Mouse (Mus musculus) C2C12 (cell line): ENCODE results near the gene Etnk1. TPM values are rescaled to one million over a fixed set of nuclear protein-coding genes. Genes with fewer than 3 reads are reported as not detected.
"Not testable (repeated sequence)": the region's sequence is repeated elsewhere in the genome, so short reads cannot be mapped to it uniquely, and the experiment has no call there.

ENCODE experiments used
- H3K27me3 ChIP-seq: one replicate; pipeline ENCODE4 v1.6.1; 2011; ENCODE audit not compliant: control insufficient read depth, insufficient read depth, insufficient read length
- H3K36me3 ChIP-seq: one replicate; pipeline ENCODE4 v1.6.1; 2011; ENCODE audit not compliant: control insufficient read depth, insufficient read depth
- H3K4me3 ChIP-seq: one replicate; pipeline ENCODE4 v1.5.1; 2011; ENCODE audit warnings: mild to moderate bottlenecking, control low read depth; ENCODE audit not compliant: poor library complexity, insufficient read depth, severe bottlenecking
- H3K79me2 ChIP-seq: one replicate; pipeline ENCODE4 v1.6.1; 2011; ENCODE audit not compliant: control insufficient read depth, insufficient read depth
- H3K79me3 ChIP-seq: one replicate; pipeline ENCODE4 v1.6.1; 2011; ENCODE audit warnings: low read depth, control low read depth
- H3ac ChIP-seq: one replicate; pipeline ENCODE3; 2011; ENCODE audit warnings: low read depth; ENCODE audit not compliant: control insufficient read depth, insufficient read length
- CEBPB ChIP-seq: IDR thresholded peaks from one replicate; pipeline ENCODE4 v1.6.1; 2011; ENCODE audit warnings: low read depth, mild to moderate bottlenecking, control low read depth, moderate library complexity
- CTCF ChIP-seq: IDR thresholded peaks from one replicate; pipeline ENCODE4 v1.5.1; 2011; ENCODE audit not compliant: control insufficient read depth, insufficient read depth, insufficient read length
- FOSL1 ChIP-seq: IDR thresholded peaks from one replicate; pipeline ENCODE4 v1.8.0; 2011; ENCODE audit warnings: mild to moderate bottlenecking, low read length; ENCODE audit not compliant: poor library complexity, insufficient read depth, severe bottlenecking
- MAX ChIP-seq: IDR thresholded peaks from one replicate; pipeline ENCODE4 v1.6.1; 2011; ENCODE audit warnings: mild to moderate bottlenecking, control low read depth
- MYOD1 ChIP-seq: IDR thresholded peaks from one replicate; pipeline ENCODE4 v1.6.1; 2011; ENCODE audit warnings: low read depth; ENCODE audit not compliant: control insufficient read depth, insufficient read length
- MYOG ChIP-seq: IDR thresholded peaks from one replicate; pipeline ENCODE4 v1.6.1; 2011; ENCODE audit not compliant: control insufficient read depth, insufficient read length; ENCODE audit errors: extremely low read depth
- USF1 ChIP-seq: IDR thresholded peaks from one replicate; pipeline ENCODE4 v1.6.1; 2011; ENCODE audit warnings: low read depth, mild to moderate bottlenecking, control low read depth, moderate library complexity
- polyA plus RNA-seq: library from polyadenylated mRNA; unstranded; fragments of >200 nt; fragmentation: generic; extraction: Trizol; gene quantifications from one replicate; pipeline ENCODE4 v1.2.1, GENCODE M21; 2012; ENCODE audit warnings: missing spikeins

Etnk1 gene
- polyA plus RNA-seq, 1 experiment = 9.3 TPM

DNA sequence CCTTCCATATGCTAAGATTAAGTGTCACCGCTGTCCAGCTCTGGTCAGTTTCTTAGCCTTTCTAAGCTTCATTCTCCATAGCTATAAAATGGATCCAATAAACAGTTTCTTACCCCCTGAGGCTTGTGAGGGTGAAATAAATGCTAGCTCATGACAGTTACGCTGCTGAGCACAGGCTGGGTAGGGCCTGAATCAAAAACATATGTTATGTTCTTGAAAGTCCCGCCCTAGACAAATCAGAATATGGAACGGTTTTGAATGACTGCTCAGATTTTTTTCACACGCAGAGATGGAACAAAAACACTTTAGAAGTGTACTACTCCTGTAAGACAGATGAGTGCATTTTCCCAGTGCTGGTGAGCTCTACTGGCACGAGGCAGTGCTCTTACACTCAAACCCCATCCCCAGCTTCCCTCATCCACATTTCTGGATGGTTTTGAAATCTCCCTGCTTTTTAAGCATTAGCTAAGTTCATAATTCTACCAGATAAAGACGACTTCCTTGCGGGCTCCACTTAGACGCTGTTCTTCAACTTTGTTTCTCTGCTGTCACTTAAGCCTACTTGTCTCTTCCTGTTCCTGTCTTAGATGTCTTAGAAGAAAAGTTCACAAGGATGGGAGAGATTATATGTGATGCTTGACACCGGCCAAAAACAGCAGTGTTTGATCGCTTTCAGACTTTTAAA is 4.9 kb downstream of the Etnk1 start:
- no peaks in the 10 kb centered on the region for H3K27me3 ChIP-seq
- H3K4me3 ChIP-seq = no peak overlapping the region
- peaks cover 64% of the 10 kb centered on the region for H3K79me3 ChIP-seq
- no peak overlapping the region for H3ac ChIP-seq
- peaks cover 29% of the 10 kb centered on the region for H3K36me3 ChIP-seq
- peaks cover 97% of the 10 kb centered on the region for H3K79me2 ChIP-seq
- TF ChIP-seq MYOD1 (no peak), USF1 (no peak), FOSL1 (no peak), CTCF (no peak), CEBPB (no peak), MAX (no peak), MYOG (no peak)

DNA sequence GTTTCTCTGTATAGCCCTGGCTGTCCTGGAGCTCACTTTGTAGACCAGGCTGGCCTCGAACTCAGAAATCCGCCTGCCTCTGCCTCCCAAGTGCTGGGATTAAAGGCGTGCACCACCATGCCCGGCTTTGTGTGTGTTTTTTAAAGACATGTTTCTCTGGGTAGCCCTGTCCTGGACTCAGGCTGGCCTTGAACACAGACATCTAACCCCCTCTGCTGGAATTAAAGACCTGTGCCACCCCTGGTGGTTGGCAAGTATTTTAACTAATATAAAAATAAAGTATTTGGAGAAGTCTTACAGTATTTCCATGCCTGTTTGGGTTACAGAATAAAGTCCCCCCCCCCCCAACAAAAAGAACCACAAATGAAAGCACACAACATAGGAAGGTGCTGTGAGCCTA is 5.7 kb downstream of the Etnk1 start:
- Histone ChIP-seq H3K79me3 (peaks cover 69% of the 10 kb centered on the region), H3K79me2 (peaks cover 99% of the 10 kb centered on the region), H3K36me3 (peaks cover 29% of the 10 kb centered on the region)
- not testable (repeated sequence) for H3K4me3 ChIP-seq, H3K27me3 ChIP-seq, H3ac ChIP-seq

DNA sequence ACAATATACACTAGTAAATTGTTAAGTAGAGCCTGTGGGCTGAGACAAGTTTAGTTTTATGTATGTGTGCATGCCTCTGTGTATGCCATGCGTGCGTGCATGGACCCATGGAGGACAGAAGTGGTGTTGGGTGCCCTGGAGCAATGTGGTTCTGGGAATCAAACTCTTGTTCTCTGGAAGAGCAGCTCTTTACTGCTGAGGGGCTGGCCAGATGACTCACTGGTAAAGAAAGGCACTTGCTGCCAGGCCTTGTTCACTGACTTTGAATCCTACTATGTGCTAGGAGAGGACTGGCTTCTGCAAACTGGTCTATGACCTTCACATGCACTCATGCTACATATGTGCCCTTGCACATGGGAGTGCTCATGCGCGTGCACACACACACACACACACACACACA is 7.2 kb downstream of the Etnk1 start:
- H3K4me3 ChIP-seq = no peak overlapping the region
- H3ac ChIP-seq = no peak overlapping the region
- no peaks in the 10 kb centered on the region for H3K27me3 ChIP-seq
- H3K79me3 ChIP-seq = peaks cover 56% of the 10 kb centered on the region
- peaks cover 97% of the 10 kb centered on the region for H3K79me2 ChIP-seq
- H3K36me3 ChIP-seq = peaks cover 27% of the 10 kb centered on the region
- no peak for TF ChIP-seq MAX
- no peak for TF ChIP-seq USF1
- TF ChIP-seq FOSL1 = no peak
- TF ChIP-seq CEBPB = no peak
- TF ChIP-seq MYOG = no peak
- TF ChIP-seq CTCF = no peak
- no peak for TF ChIP-seq MYOD1

DNA sequence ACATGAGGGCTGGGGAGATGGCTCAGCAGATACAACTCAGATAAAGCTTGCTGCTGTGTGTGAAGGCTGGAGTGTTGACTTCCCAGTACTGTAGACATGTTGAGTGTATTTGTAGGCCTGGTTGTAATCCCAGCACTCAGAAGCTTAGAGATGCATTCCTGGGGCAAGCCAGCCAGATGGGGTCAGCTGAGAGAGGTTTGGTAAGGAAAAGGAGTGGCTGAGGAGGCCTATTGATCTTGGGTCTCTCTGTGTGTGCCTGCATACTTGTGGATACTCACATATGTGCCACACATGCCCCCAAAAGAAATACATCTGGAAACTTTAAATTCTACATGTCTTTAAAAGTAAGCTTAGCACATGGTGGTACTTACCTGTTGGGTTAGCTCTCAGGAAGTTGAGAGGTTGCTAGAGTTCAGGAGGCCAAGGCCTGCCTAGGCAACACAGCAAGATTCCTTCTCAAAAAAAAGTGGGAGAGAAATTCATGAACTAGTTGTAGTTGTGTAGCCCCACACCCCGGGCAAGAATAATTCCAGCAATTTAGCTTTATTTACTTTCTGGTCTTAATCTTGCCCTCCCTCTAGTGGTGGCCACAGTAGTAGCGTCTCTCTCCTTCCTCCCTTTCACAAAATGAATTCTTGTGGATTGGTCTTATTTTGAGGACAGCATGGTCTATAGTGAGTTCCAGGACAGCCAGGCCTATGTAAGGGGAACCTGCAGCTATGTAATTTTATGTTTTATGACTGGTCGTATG is 8.1 kb downstream of the Etnk1 start:
- H3K27me3 ChIP-seq = no peaks in the 10 kb centered on the region
- no peak overlapping the region for H3ac ChIP-seq
- peaks cover 97% of the 10 kb centered on the region for H3K79me2 ChIP-seq
- no peak overlapping the region for H3K4me3 ChIP-seq
- TF ChIP-seq MYOD1 = no peak
- TF ChIP-seq MYOG = no peak
- TF ChIP-seq MAX = no peak
- TF ChIP-seq USF1 = no peak
- no peak for TF ChIP-seq CEBPB
- no peak for TF ChIP-seq CTCF
- no peak for TF ChIP-seq FOSL1
- peaks cover 50% of the 10 kb centered on the region for H3K79me3 ChIP-seq
- H3K36me3 ChIP-seq = peaks cover 22% of the 10 kb centered on the region

DNA sequence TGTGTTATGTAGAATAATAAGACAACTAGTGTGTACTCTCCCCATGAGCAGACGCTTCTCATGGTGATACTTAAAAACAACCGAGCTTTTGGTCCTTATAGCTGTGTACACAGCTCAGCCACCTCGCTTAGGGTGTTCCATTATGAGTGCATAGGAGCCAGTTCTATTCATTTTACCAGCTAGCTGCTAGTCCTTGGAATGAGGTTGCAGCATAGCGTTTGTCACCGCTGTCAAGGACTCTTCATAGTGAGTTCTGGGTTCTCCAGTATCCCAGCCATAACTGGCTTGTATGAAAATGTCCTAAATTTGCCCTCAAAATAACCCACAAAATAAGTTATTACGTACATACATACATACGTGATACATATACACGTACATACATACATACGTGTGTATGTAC is 9.1 kb downstream of the Etnk1 start:
- H3K36me3 ChIP-seq = peaks cover 14% of the 10 kb centered on the region
- H3K79me2 ChIP-seq = peaks cover 88% of the 10 kb centered on the region
- no peaks in the 10 kb centered on the region for H3K27me3 ChIP-seq
- no peak overlapping the region for H3ac ChIP-seq
- H3K4me3 ChIP-seq = no peak overlapping the region
- TF ChIP-seq MYOD1 = no peak
- no peak for TF ChIP-seq USF1
- TF ChIP-seq FOSL1 = no peak
- TF ChIP-seq MAX = no peak
- TF ChIP-seq CEBPB = no peak
- TF ChIP-seq MYOG = no peak
- TF ChIP-seq CTCF = no peak
- peaks cover 42% of the 10 kb centered on the region for H3K79me3 ChIP-seq
